Mouse (Mus musculus) frontal cortex, postnatal 10 days (tissue): Measurements from ENCODE around the gene Ccdc65.
"Not testable (repeated sequence)": the region's sequence is repeated elsewhere in the genome, so short reads cannot be mapped to it uniquely, and the experiment has no call there.

Experiments used
- DNase-seq, 2 experiments: peaks; one replicate each; pipeline ENCODE4 v3.0.0; 2022; ENCODE audit warnings: low spot score in 2 of 2, mixed read lengths in 1 of 2

The Ccdc65 gene

DNA sequence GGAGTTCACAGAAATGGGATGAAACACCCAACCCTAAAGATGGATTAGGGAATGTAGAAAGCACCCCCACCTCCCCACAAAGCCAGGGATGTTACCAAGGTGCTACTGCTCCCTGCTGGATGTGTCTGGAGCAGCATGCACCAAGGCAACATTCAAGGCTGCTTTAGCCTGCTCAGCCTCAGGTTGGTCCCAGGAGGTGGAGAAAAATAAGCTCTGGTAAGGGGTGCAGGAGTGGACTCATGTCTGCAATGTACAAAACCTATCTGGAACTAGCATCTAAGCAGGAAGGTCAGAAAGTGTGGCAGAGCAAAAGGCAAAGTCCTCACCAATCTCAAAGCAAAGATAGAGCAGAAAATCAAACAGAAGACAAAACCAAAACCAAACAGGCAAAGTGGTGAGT lies 29.9 kb downstream of the Ccdc65 start:
- peak in 1 of 2 experiments; percentile 42 for DNase-seq

DNA sequence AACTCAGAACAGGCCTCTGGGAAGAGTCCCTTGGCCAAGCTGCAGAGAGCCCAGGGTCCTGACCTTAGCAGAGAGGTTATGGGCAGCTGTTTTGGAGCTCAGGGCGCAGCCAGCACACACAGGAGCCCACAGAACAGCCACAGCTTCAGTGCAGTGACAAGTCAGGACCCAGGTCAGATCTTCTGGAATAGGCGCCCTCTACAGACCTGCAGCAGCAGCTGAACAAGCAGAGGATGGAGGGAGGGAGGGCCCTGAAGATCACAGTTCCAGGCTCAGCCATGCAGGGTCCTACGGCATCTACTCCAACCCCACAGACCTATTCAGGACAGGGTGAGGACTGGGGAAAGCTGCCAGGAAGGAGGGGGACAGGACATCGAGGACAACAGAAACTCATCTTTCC lies 30.8 kb downstream of the Ccdc65 start:
- no peak for DNase-seq

DNA sequence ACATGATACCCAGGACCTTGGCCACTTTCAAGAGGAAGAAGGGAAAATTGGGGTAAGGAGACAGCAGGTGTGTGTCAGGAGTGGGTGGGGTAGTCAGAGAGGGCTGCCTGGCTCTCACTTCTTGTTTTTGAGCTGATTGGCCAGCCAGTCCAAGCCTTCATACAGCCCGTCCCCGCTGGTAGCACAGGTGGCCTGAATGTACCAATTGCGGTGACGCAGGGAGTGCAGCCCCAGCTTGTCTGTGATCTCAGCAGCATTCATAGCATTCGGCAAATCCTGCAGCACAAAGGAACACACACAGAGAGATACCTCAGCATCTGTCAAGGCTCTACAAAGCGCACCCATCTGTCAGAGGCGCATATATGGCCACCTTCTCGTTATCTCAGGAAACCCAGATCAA lies 32.2 kb downstream of the Ccdc65 start:
- DNase-seq, result no peak

DNA sequence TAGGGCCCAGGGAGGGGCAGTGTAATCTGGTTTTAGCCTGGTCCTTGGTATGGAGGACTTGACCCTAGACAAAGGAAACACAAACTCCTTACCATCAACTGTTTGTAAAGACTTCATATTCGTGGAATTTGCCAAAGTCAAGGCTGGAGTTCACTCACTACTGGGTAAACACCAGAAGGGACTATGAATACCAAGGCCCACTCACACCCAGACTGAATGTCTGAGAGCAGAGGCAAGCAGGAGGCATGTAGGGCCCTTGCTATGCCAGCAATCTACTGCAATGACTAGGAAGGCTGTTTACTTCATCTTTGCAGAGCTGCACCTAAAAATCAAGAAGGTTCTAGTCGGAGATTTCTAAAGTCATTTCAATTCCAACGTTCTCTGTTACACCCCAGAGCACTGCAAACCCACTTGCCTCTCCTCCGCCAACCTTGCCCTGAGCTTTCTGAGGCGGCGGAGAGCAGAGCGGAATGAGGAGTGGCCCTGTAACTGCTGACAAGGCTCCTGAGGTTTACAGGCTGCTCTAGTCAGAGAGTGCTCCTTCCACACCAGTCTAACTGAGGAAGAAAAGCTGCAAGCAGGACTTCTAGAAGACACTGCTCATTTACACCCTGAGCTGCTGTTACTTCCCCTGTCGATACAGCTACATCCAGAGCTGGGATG lies 34.9 kb downstream of the Ccdc65 start:
- no peak for DNase-seq

DNA sequence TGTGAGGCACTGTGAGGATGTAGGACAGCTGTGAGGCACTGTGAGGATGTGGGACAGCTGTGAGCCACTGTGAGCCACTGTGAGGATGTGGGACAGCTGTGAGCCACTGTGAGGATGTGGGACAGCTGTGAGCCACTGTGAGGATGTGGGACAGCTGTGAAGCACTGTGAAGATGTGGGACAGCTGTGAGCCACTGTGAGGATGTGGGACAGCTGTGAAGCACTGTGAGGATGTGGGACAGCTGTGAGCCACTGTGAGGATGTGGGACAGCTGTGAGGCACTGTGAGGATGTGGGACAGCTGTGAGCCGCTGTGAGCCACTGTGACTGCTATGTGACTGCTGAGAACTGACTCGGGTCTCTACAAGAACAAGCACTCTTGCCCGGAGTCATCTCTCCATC lies 35.9 kb downstream of the Ccdc65 start:
- DNase-seq, result not testable (repeated sequence)

DNA sequence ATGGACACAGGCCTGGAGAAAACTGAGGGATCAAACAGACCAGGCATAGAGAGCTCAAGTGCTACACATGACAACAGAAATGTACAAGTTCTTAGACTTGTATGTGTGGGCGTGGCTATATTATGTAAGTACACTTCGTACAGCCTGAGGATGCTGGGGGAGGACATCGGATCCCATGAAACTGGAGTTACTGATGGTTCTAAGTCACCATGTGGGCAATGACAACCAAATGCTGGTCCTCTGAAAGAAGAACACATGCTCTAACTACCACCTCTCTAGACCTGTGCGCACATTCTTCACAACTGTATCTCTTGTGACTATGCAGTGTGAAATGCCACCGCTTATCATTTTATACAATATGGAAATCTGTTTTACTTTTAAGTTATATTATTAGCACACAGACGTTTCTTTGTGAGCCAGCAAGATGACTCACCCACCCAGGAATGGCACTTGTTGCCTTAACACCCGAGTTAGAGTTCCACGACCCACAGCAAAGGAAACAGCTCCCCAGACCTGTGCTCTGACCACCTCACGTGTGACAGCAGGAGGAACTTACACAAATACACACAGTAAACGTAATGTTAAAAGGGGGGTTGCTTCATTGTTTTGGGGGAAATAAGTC lies 38.4 kb downstream of the Ccdc65 start:
- no peak for DNase-seq

DNA sequence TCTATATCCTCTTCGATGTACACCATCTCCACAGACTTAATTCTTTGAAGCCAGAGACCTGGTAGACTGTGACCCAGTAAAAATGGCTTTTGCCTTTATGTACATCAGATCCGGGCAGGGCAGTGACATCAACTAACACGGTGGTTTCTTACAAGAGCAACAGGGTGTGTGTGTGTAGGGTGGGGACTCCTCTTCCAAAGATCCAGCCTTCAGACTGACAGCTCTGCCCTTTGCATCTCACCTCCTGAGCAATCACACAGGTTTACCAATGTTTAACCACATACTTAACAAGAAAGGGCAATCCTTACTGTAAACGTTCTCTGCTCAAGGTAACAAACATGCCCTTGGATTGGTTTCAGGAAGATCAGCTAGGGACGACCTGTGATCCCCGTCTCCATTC lies 39.3 kb downstream of the Ccdc65 start:
- DNase-seq, result no peak

DNA sequence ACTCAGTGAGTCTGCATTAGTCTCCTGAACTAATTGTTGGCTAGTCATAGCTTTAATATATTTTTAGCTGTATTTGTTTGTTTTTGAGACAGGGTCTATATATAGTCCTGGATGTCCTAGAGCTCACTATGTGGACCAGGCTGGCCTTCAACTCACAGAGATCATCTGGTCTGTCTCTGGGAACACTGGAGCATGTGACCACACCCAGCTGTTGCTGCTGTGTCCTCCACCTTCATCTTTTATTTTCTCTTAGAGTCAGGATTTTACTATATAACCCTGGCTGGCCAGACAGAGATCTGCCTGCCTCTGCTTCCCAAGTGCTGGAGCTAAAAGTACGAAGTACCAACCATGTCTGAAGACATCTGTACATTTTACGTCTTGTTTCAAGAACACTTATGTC lies 41.1 kb downstream of the Ccdc65 start:
- DNase-seq, result no peak

DNA sequence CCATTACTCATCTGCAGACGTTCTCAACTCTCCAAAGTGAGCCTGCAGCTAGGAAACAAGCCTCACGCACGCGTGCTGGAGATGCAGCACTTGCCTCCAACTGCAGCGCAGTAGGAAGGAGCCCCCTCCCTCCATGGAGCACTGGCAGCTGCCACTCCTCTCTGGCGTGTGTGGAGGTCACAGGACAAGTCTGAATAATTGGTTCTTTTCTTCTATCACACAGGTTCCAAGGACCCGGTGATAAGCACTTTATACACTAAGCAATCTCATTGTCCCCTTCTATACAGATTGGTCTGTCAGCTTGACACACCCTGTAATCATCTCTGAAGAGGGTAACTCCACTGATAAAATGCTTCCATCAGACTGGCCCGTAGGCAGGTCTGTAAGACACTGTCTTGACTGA lies 45.0 kb downstream of the Ccdc65 start:
- no peak for DNase-seq

DNA sequence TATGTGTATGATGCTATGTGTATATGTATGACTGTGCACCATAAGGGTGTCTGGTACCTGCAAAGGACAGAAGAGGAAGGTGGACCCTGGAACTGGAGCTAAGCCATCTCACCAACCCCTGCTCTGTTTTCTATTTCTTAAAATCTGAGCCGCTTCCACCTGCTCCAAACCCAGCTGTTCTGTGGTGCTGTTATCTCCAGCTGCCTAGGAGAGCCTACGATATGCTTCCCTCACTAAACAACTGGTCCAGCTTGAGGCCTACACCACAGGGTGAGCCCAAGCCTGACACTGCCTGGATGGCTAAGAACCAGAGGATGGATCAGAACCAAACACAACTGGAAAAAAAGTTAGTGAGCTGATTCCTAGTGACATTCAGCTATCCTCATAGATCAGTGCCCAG lies 46.1 kb downstream of the Ccdc65 start:
- no peak for DNase-seq

DNA sequence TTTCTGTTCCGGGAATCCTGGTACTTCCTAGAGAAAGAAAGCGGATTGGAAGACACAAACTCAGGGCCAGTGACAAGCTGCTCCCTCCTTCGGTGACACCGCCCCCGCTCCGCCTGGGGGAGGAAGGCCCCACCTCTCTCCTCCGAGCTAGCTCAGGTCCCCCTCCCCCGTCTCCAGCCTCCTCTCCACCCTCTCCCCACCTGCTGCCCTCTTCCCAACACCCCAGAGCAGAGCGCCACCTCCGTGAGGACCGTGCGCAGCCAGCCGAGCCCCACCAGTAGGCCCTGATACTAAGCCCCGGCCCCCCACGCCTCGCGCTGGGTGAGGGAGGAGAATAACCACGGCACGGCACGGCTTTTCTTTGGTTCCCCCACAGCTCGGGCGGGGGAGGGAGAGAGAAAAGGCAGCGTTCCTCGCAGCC lies 54.2 kb downstream of the Ccdc65 start:
- peak; percentile 81 to 83 for DNase-seq

DNA sequence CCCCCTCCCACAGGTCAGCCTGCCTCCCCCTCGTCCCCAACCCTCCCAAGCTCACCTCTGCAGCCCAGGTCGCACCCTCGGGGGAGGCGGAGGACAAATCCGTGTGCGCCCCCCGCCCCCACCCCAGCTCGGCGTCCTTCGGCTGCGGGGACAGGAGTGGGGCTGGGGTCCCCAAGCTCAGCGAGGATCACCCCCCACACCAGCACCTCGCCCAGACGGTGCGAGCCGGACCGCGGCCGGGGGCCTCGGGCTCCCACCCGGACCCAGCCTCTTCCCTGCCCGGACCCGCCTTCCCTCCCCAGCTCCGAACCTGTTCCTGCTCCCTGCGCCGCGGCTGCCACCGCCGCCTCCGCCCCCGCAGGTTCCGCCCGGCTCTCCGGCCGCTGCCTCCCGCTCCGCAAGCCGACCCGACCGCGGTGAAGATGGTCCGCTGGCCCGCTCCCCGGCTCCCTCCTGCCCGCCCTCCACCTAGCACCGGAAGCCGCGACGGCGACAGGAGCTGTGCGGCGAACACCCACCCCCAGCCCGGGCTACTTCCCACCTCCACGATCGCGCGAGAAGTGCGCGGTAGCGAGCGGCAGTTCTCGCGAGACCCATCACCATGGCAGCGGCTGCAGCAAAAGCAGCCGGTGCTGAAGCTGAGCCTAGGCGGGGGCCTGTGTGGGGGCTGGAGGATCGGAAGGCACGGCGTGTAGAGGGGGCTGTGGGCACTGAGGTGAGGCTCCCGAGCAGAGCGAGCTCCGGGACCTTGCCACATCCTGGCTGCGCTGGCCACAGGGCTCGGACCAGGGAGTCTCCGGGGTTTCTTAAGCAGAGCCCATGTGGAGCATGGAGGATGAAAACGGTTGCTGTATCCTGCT lies 54.9 kb downstream of the Ccdc65 start, which contains the start of gene Arf3:
Gene Arf3 (minus strand): TSS at position 545 of the 860 bp plus-strand sequence.
- peak; percentile 93 to 98 for DNase-seq

DNA sequence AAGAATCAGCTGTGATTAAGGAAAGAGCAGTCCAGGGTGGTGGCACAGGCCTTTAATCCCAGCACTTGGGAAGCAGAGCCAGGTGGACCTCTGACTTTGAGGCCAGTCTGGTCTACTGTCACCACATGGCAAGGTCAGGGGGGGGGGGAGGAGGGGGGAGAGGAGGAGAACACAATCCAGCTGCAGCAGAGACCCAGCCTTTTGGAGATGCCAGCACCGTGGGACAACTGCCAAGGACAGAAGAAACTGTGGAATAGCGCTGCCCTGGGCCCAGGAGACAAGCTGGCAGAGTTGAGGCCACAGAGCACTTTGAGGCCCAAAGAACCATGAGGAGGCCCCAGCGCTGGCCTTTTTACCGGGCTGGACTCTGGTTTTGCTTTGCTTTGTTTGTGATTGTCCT lies 57.9 kb downstream of the Ccdc65 start:
- no peak for DNase-seq

DNA sequence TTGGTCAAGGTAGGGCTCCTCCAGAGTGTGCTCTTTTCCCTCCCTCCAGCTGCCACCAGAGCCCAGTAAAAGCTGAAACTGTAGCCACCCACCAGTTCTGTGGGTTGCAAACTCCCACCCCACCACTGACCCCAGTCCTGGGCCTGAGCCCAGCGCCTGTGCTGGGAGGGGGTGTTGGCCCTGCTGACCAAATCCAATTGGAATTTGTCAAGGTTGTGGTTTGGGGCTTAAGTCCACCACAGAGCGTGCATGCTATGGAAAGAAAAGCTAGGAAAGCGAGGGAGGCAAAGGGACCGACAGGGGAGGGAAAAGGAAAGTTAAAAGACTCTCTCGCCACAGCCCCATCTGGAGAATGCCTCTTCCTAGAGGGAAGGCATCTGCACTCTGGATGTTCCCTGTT lies 60.3 kb downstream of the Ccdc65 start:
- no peak for DNase-seq

DNA sequence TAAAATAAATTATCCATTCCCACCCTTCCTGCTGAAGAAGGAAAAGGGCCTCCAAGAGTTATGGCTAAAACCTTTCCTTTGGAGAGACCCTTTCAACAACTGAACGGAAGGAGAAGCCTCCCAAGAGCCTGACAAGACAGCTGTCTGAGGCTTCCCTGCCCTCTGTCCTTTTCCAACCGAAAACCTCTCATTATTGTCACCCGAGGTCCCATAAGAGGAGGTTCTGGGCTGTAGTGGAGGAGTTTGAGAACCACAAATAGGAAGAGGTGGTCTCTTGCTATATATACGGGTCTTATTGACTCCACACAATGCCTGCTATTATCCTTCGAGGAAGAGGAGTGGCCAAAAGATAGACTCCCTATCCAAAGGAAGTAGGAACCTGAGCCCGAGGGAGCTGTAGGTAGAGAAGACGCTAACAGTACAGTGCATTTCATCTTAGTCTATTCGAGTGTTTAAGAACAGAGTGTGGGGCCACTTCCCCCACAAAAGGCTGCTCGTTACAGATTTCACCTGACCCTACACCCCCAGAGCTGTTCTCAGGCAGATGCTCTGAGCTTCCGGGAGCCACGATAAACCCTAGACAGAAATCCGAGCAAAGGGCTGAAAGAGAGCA lies 63.9 kb downstream of the Ccdc65 start:
- no peak for DNase-seq

DNA sequence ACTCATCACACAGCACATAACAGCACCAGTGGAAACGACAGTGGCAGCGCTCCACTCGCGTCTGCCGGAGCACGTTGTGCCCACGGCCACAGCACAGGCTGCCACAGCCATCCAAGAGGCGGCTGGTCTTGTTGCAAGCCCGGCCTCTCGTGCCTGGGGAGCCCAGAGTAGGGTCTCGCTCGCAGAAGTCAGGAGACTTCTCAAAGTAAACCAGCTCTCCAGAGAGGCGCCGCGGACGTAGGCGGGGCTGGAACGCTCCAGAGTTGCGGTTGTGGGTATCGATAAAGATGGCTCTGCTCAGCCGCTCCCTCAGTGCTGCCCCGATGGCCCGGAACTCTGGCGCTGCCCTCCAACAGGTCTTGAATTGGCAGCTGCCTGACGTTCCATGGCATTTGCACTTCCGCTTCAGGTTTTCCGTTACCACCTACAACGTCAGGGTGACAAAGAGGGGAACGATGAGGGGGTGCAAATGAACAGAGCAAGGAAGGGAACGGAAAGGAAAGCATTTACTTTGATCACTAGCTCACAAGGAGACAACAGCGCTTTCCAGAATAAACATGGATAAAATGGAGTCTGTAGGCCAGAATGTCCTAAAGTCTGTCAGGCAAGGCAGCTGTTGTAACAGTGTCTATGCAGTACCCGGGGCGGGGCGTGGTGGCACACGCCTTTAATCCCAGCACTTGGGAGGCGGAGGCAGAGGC lies 64.7 kb downstream of the Ccdc65 start:
- DNase-seq, result no peak
